Mouse (Mus musculus): ENCODE data around the gene Cacna2d1. TPM values are rescaled to one million over a fixed set of nuclear protein-coding genes. Genes with fewer than 3 reads are reported as not detected.

Cacna2d1 gene
- polyA plus RNA-seq, 1 experiment from 2014 or later, result 21.7 TPM

DNA sequence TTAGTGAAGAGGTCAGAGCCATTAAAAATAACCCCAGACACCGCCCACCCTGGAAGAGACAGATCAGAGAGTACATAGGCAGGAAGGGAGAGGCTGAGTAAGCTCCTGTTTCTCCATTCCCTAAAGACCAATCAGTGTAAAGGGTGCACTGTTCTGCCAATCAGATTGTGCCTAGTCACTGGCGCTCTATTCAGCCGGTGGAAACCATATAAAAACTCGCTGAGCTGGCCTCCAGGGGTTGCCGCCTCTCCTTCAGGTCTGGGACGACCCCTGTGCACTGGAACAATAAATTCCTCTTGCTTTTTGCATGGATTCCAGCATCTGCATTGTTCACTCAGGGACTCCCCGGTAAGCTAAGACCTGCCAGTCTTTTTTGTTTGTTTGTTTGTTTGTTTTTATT is 246.6 kb downstream of the Cacna2d1 start:
- ATAC-seq (replicated peaks; ENCODE audit: low FRiP score, low TSS enrichment, low read depth) (no peak), DNase-seq (ENCODE audit: low spot score) (no peak)
- Histone ChIP-seq H3K9ac (ENCODE audit: low read length) (no peak overlapping the region), H3K4me2 (ENCODE audit: low read length) (no peak overlapping the region), H3K36me3 (ENCODE audit: control insufficient read depth, insufficient read depth, low read length) (no peaks in the 10 kb centered on the region), H3K27ac (ENCODE audit: low read depth) (no peak overlapping the region), H3K4me3 (ENCODE audit: low read depth, low read length) (no peak overlapping the region), H3K4me1 (replicated peaks; ENCODE audit: control insufficient read depth, insufficient read depth, low read length) (no peaks in the 10 kb centered on the region), H3K27me3 (replicated peaks; ENCODE audit: control insufficient read depth, insufficient read depth, low read length) (no peaks in the 10 kb centered on the region), H3K9me3 (ENCODE audit: control insufficient read depth, low read length) (no peaks in the 10 kb centered on the region)
- WGBS, result 88% methylated on average over 7 of the region's 7 CpGs

DNA sequence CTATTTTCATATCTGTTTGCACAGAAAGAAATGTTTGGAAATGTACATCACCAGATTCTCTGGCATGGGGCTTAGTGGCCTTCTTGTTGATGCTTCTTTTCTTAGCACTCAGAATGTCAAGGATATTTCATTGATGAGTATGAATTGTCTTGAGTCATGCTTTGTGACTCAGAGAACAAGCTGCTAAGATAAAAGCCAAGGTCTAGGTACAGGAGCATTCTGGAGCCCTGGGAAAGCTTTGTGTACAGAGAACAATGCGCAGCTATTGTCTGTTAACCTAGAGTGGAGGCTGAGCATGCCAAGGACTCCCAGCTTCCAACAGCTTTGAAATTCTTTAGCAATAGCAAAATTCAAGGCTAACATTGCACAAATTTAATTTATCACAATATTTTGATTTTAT is 249.6 kb downstream of the Cacna2d1 start:
- no peak overlapping the region for H3K4me3 ChIP-seq (ENCODE audit: low read depth, low read length)
- no peak overlapping the region for H3K27ac ChIP-seq (ENCODE audit: low read depth)
- no peaks in the 10 kb centered on the region for H3K36me3 ChIP-seq (ENCODE audit: control insufficient read depth, insufficient read depth, low read length)
- WGBS, result 88% methylated on average over 1 of the region's 1 CpGs
- H3K9me3 ChIP-seq (ENCODE audit: control insufficient read depth, low read length), result no peaks in the 10 kb centered on the region
- no peak overlapping the region for H3K9ac ChIP-seq (ENCODE audit: low read length)
- DNase-seq (ENCODE audit: low spot score) (no peak), ATAC-seq (replicated peaks; ENCODE audit: low FRiP score, low TSS enrichment, low read depth) (no peak)
- H3K4me2 ChIP-seq (ENCODE audit: low read length), result no peak overlapping the region
- H3K4me1 ChIP-seq (replicated peaks; ENCODE audit: control insufficient read depth, insufficient read depth, low read length), result no peaks in the 10 kb centered on the region
- no peaks in the 10 kb centered on the region for H3K27me3 ChIP-seq (replicated peaks; ENCODE audit: control insufficient read depth, insufficient read depth, low read length)

DNA sequence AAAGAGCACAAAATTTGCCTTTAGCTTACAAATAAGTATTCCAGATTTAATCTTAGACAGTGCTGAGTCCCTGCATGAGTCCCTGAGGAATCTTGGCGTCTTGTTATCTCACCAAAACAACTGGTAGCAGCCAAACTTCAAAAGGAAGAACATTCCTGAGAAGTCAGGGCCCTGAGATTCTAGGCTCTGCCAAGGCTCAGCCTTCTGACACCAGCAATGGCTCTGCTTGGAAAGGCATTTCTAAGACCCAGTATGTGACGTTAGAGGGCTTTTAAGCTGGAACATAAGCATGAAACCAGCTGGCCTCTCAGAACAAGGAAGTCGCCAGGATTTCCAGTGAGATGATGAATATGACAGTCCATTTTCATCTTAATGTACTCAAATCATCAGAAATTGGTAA is 253.4 kb downstream of the Cacna2d1 start:
- Histone ChIP-seq H3K27ac (ENCODE audit: low read depth) (no peak overlapping the region), H3K9me3 (ENCODE audit: control insufficient read depth, low read length) (no peaks in the 10 kb centered on the region), H3K4me1 (replicated peaks; ENCODE audit: control insufficient read depth, insufficient read depth, low read length) (no peaks in the 10 kb centered on the region), H3K9ac (ENCODE audit: low read length) (no peak overlapping the region), H3K4me3 (ENCODE audit: low read depth, low read length) (no peak overlapping the region), H3K4me2 (ENCODE audit: low read length) (no peak overlapping the region), H3K27me3 (replicated peaks; ENCODE audit: control insufficient read depth, insufficient read depth, low read length) (no peaks in the 10 kb centered on the region), H3K36me3 (ENCODE audit: control insufficient read depth, insufficient read depth, low read length) (no peaks in the 10 kb centered on the region)
- 28% methylated on average over 3 of the region's 3 CpGs for WGBS
- no peak for ATAC-seq (replicated peaks; ENCODE audit: low FRiP score, low TSS enrichment, low read depth)
- no peak for DNase-seq (ENCODE audit: low spot score)

DNA sequence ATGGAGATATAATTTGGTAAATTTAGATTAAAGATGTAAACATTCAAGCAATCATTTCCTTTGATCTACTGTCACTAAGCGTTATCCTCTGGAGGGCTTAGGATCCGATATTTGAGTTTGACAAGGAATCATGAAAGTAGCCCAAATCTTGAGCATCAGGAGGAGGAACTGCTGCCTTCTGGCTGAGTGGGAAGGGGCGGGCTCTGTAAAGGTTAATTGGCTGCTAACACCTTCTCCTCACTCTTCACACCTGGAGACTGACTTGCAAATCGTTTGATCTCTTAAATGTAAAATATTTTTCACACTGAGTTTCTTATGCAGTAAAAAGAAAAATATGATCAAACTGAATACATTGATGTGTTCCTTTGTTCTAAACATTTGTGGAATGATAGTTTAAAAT is 255.4 kb downstream of the Cacna2d1 start:
- Histone ChIP-seq H3K27ac (ENCODE audit: low read depth) (no peak overlapping the region), H3K4me3 (ENCODE audit: low read depth, low read length) (no peak overlapping the region), H3K4me2 (ENCODE audit: low read length) (no peak overlapping the region), H3K36me3 (ENCODE audit: control insufficient read depth, insufficient read depth, low read length) (no peaks in the 10 kb centered on the region), H3K4me1 (replicated peaks; ENCODE audit: control insufficient read depth, insufficient read depth, low read length) (no peaks in the 10 kb centered on the region), H3K9me3 (ENCODE audit: control insufficient read depth, low read length) (no peaks in the 10 kb centered on the region), H3K27me3 (replicated peaks; ENCODE audit: control insufficient read depth, insufficient read depth, low read length) (no peaks in the 10 kb centered on the region), H3K9ac (ENCODE audit: low read length) (no peak overlapping the region)
- WGBS, result 46% methylated on average over 4 of the region's 4 CpGs
- no peak for DNase-seq (ENCODE audit: low spot score)
- no peak for ATAC-seq (replicated peaks; ENCODE audit: low FRiP score, low TSS enrichment, low read depth)

DNA sequence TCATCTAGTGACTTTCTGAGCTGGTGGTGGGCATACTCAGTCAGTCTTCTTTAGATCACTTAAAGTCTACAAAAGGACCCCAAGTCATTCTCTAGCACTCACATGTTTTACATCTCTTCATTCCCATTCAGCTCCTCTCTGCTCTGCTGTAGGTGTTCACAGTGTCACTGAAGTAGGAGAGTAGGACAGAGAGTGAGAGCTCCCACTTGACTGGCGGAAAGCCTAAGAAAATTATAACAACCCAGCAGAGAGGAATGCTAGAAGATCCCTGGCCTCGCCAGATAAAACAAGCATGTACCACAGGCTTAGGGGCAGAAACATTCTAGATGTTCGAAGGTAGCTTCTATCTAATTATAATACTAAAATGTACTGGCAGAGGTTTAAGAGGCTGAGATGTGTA is 256.7 kb downstream of the Cacna2d1 start:
- Histone ChIP-seq H3K9me3 (ENCODE audit: control insufficient read depth, low read length) (no peaks in the 10 kb centered on the region), H3K27me3 (replicated peaks; ENCODE audit: control insufficient read depth, insufficient read depth, low read length) (no peaks in the 10 kb centered on the region), H3K4me2 (ENCODE audit: low read length) (no peak overlapping the region), H3K27ac (ENCODE audit: low read depth) (no peak overlapping the region), H3K4me3 (ENCODE audit: low read depth, low read length) (no peak overlapping the region), H3K4me1 (replicated peaks; ENCODE audit: control insufficient read depth, insufficient read depth, low read length) (no peaks in the 10 kb centered on the region), H3K36me3 (ENCODE audit: control insufficient read depth, insufficient read depth, low read length) (no peaks in the 10 kb centered on the region), H3K9ac (ENCODE audit: low read length) (no peak overlapping the region)
- ATAC-seq (replicated peaks; ENCODE audit: low FRiP score, low TSS enrichment, low read depth) (no peak), DNase-seq (ENCODE audit: low spot score) (no peak)
- 93% methylated on average over 3 of the region's 3 CpGs for WGBS

DNA sequence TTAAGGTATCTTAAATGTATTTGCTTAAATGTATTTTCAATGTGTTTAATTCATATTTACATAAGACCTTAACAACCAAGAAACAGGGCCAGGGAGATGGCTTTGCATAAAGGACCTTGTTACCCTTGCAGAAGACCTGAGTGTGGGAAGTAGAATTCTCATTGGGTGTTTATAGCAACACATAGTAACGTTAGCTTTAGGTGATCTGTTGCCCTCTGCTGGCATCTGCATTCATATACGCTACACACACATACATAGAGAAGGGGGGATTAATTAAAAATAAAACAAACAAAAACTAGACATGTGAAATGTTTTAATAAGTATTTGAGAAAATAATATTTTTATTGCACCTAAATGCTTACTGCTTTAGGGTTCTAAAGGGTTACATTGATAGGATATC is 265.3 kb downstream of the Cacna2d1 start:
- H3K4me3 ChIP-seq (ENCODE audit: low read depth, low read length), result no peak overlapping the region
- no peaks in the 10 kb centered on the region for H3K9me3 ChIP-seq (ENCODE audit: control insufficient read depth, low read length)
- no peak overlapping the region for H3K4me2 ChIP-seq (ENCODE audit: low read length)
- no peaks in the 10 kb centered on the region for H3K27me3 ChIP-seq (replicated peaks; ENCODE audit: control insufficient read depth, insufficient read depth, low read length)
- 55% methylated on average over 2 of the region's 2 CpGs for WGBS
- no peak overlapping the region for H3K9ac ChIP-seq (ENCODE audit: low read length)
- no peak for DNase-seq (ENCODE audit: low spot score)
- no peaks in the 10 kb centered on the region for H3K36me3 ChIP-seq (ENCODE audit: control insufficient read depth, insufficient read depth, low read length)
- no peak for ATAC-seq (replicated peaks; ENCODE audit: low FRiP score, low TSS enrichment, low read depth)
- H3K27ac ChIP-seq (ENCODE audit: low read depth), result no peak overlapping the region
- H3K4me1 ChIP-seq (replicated peaks; ENCODE audit: control insufficient read depth, insufficient read depth, low read length), result no peaks in the 10 kb centered on the region

DNA sequence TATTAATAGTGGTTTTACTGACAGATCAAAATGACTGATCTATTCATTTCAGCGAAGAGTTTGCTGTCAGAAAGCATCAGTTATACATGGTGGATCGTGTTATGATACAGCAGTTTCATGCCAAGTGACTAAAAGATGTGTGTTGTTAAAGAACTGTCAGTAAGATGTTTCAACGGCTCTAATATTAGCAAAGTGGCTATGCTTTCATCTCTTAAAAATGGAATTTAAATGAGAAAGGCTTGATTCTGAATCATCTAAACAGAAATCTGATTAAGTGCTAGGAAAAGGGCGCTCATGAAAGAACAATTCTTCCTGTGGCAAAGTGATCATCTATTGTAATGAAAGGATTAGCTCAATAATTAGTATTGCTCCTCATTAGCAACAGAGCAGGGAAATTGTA is 287.5 kb downstream of the Cacna2d1 start:
- no peak for DNase-seq (ENCODE audit: low spot score)
- no peaks in the 10 kb centered on the region for H3K4me1 ChIP-seq (replicated peaks; ENCODE audit: control insufficient read depth, insufficient read depth, low read length)
- no peak overlapping the region for H3K27ac ChIP-seq (ENCODE audit: low read depth)
- WGBS, result 86% methylated on average over 4 of the region's 4 CpGs
- ATAC-seq (replicated peaks; ENCODE audit: low FRiP score, low TSS enrichment, low read depth), result no peak
- no peak overlapping the region for H3K9ac ChIP-seq (ENCODE audit: low read length)
- no peak overlapping the region for H3K4me3 ChIP-seq (ENCODE audit: low read depth, low read length)
- no peaks in the 10 kb centered on the region for H3K27me3 ChIP-seq (replicated peaks; ENCODE audit: control insufficient read depth, insufficient read depth, low read length)
- no peaks in the 10 kb centered on the region for H3K36me3 ChIP-seq (ENCODE audit: control insufficient read depth, insufficient read depth, low read length)
- H3K9me3 ChIP-seq (ENCODE audit: control insufficient read depth, low read length), result no peaks in the 10 kb centered on the region
- H3K4me2 ChIP-seq (ENCODE audit: low read length), result no peak overlapping the region

DNA sequence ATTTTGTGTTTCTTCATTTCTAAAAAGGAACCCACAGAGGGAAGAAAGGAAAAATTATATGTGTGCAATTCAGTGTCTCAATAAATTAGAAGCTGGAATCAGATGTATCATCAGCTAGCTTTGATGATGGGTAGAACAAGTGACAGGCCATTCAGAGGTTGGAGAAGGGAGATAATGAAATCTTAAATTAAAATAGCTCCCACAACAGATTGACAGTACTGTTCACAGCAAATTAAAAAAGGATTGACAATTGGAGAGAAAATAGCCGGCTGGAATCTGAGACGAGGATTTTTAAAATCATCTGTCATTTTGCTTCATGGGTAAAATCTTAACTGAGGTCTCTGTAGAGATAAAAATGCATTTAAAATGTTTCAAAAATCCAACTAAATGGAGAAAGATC is 290.9 kb downstream of the Cacna2d1 start:
- Histone ChIP-seq H3K9ac (ENCODE audit: low read length) (no peak overlapping the region), H3K27ac (ENCODE audit: low read depth) (no peak overlapping the region), H3K9me3 (ENCODE audit: control insufficient read depth, low read length) (no peaks in the 10 kb centered on the region), H3K36me3 (ENCODE audit: control insufficient read depth, insufficient read depth, low read length) (no peaks in the 10 kb centered on the region), H3K4me3 (ENCODE audit: low read depth, low read length) (no peak overlapping the region), H3K4me1 (replicated peaks; ENCODE audit: control insufficient read depth, insufficient read depth, low read length) (no peaks in the 10 kb centered on the region), H3K4me2 (ENCODE audit: low read length) (no peak overlapping the region), H3K27me3 (replicated peaks; ENCODE audit: control insufficient read depth, insufficient read depth, low read length) (no peaks in the 10 kb centered on the region)
- ATAC-seq (replicated peaks; ENCODE audit: low FRiP score, low TSS enrichment, low read depth) (no peak), DNase-seq (ENCODE audit: low spot score) (no peak)
- 80% methylated on average over 2 of the region's 2 CpGs for WGBS

DNA sequence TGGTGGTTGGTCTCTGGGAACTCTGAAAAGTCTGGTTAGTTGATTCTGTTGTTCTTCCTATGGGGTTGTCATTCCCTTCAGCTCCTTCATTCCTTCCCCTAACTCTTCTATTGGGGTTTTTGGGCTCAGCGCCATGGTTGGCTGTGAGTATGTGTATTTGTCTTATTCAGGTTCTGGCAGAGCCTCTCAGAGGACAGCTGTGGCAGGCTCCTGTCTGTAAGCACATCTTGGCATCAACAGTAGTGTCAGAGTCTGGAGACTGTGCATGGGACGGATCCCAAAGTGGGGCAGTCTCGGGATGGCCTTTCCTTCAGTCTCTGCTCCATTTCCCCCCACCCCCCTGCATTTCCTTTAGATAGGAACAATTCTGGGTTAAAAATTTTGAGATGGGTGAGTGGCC is 294.9 kb downstream of the Cacna2d1 start:
- Histone ChIP-seq H3K9me3 (ENCODE audit: control insufficient read depth, low read length) (no peaks in the 10 kb centered on the region), H3K9ac (ENCODE audit: low read length) (no peak overlapping the region), H3K27ac (ENCODE audit: low read depth) (no peak overlapping the region), H3K36me3 (ENCODE audit: control insufficient read depth, insufficient read depth, low read length) (no peaks in the 10 kb centered on the region), H3K4me3 (ENCODE audit: low read depth, low read length) (no peak overlapping the region), H3K27me3 (replicated peaks; ENCODE audit: control insufficient read depth, insufficient read depth, low read length) (no peaks in the 10 kb centered on the region), H3K4me1 (replicated peaks; ENCODE audit: control insufficient read depth, insufficient read depth, low read length) (no peaks in the 10 kb centered on the region), H3K4me2 (ENCODE audit: low read length) (no peak overlapping the region)
- 86% methylated on average over 3 of the region's 3 CpGs for WGBS
- ATAC-seq (replicated peaks; ENCODE audit: low FRiP score, low TSS enrichment, low read depth) (no peak), DNase-seq (ENCODE audit: low spot score) (no peak)

Data from intestine, embryonic 14.5 days (tissue).